Mouse (Mus musculus) ovary, adult 2 months (tissue): ENCODE data around the gene Crat. TPM values are rescaled to one million over a fixed set of nuclear protein-coding genes. Genes with fewer than 3 reads are reported as not detected.

Experiments
- polyA plus RNA-seq: library from polyadenylated mRNA; depleted of rRNA; stranded (reverse); fragments of >200 nt; gene quantifications from 2 replicates; pipeline ENCODE4 v1.2.3, GENCODE M21; 2012; rRNA removed

The Crat gene
- 71.6 and 99.4 TPM in 2 replicates for polyA plus RNA-seq

GRCm38 (mm10) chr2:30415157-30415935 is at the start of gene Crat:
Gene Crat (minus strand): TSS chr2:30415813.

GRCm38 (mm10) chr2:30415936-30416648 is 479 bp upstream of the Crat start, which contains the start of gene Ptpa:
Gene Ptpa (plus strand): TSS chr2:30416039.

GRCm38 (mm10) chr2:30392114-30392576 is 23.5 kb downstream of the Crat start, which contains the start of gene Dolpp1:
Gene Dolpp1 (plus strand): TSS chr2:30392254.

GRCm38 (mm10) chr2:30363773-30364650 is 51.6 kb downstream of the Crat start, which contains the start of gene Miga2:
Gene Miga2 (plus strand): TSS chr2:30364233.

GRCm38 (mm10) chr2:30358533-30359531 is 56.8 kb downstream of the Crat start, which contains the start of gene Sh3glb2:
Gene Sh3glb2 (minus strand): TSS chr2:30359337.

Other genes starting within 250 kb of the Crat start
- gene Endog, start 244.3 kb downstream of the Crat start, polyA plus RNA-seq, result 153 and 202 TPM in 2 replicates
- gene Spout1, start 237.4 kb downstream of the Crat start, polyA plus RNA-seq, result 40.3 and 45.0 TPM in 2 replicates
- gene Kyat1, start 210.0 kb downstream of the Crat start, polyA plus RNA-seq, result 22.8 and 27.1 TPM in 2 replicates
- gene Lrrc8a, start 178.1 kb downstream of the Crat start, polyA plus RNA-seq, result 37.6 and 50.6 TPM in 2 replicates
- gene Gm28035, start 175.2 kb downstream of the Crat start, polyA plus RNA-seq, result 24.7 and 26.6 TPM in 2 replicates
- 14.2 and 19.9 TPM in 2 replicates for gene Phyhd1, start 149.6 kb downstream of the Crat start, polyA plus RNA-seq
- gene Gm28038, start 134.8 kb downstream of the Crat start, polyA plus RNA-seq, result not detected in 2 replicates
- 34.5 and 37.5 TPM in 2 replicates for gene Dolk, start 129.5 kb downstream of the Crat start, polyA plus RNA-seq
- 61.6 and 69.2 TPM in 2 replicates for gene Nup188, start 129.4 kb downstream of the Crat start, polyA plus RNA-seq
- gene Sh3glb2, start 56.5 kb downstream of the Crat start, polyA plus RNA-seq, result 247 and 249 TPM in 2 replicates
- 44.2 and 46.2 TPM in 2 replicates for gene Miga2, start 51.6 kb downstream of the Crat start, polyA plus RNA-seq
- gene Dolpp1, start 23.6 kb downstream of the Crat start, polyA plus RNA-seq, result 63.2 and 66.5 TPM in 2 replicates
- gene Ptpa, start 226 bp upstream of the Crat start, polyA plus RNA-seq, result 168 and 185 TPM in 2 replicates
- gene Ier5l, start 58.4 kb upstream of the Crat start, polyA plus RNA-seq, result 69.3 and 75.4 TPM in 2 replicates
- 1.2 and 1.5 TPM in 2 replicates for gene Cstad, start 179.2 kb upstream of the Crat start, polyA plus RNA-seq